Mouse (Mus musculus) ovary, postnatal 36 days (tissue): ENCODE data around the gene Taok3.

Source experiments
- DNase-seq: peaks from one replicate; pipeline ENCODE4 v3.0.0; 2022; ENCODE audit warnings: low spot score, mixed read lengths

Gene Taok3

DNA sequence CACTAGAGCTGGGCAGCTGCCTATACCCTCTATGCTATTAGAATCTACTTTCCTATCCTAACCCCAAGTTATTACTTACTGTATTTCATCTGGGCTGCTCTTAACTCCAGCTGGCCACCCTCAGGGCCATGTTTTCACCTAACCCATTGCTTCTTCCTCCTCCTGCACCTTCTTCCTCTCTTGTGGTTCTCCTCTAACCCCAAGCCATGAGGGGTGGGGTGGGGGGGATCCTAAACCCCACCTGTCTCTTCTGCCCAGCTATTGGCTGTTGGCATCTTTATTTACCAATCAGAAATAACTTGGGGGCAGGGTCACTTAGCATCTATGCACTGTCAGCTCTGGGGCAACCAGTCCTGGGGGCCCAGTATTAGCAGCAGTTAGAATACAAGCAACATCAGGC is 26.2 kb downstream of the Taok3 start:
- no peak for DNase-seq

DNA sequence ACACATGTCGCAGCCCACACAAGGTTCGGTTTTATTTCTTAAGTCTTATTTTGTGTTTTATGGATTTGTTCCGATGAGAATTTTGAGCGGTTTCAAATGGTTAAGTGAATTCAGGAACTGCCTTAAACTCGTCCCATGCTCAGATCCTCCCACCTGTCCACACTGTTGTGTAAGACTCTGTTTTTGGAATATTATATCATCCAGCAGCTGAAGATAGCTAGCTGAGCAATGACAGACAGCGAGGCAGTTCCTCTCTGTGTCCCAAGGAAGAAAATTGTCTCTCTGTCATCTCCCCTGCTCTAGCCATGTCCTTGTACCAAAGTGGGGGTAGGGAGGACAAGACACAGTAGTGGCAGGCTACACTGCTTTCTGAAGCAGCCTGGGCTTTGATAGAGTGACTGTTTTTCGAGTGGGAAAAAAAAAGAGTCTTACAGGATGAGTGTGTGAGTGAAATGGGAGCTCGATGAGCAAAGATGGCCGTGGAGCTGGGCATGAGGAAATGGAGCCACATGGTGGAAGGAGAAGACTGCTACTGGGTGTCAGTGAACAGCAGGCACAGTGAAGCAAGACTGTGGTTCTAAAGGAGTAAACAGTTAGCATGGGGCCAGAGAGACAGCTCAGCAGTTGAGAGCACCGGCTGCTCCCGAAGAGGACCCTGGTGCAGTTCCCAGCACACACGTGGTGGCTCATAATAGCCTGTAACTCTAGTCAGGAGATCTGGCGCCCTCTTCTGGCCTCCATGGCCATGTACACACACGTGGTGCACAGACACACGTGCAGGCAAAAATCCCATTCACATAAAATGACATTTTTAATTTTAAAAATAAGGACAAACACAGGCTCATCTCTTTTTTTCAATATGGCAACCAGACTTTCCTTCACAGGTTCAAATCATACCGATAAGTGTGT is 27.5 kb downstream of the Taok3 start:
- DNase-seq = no peak

DNA sequence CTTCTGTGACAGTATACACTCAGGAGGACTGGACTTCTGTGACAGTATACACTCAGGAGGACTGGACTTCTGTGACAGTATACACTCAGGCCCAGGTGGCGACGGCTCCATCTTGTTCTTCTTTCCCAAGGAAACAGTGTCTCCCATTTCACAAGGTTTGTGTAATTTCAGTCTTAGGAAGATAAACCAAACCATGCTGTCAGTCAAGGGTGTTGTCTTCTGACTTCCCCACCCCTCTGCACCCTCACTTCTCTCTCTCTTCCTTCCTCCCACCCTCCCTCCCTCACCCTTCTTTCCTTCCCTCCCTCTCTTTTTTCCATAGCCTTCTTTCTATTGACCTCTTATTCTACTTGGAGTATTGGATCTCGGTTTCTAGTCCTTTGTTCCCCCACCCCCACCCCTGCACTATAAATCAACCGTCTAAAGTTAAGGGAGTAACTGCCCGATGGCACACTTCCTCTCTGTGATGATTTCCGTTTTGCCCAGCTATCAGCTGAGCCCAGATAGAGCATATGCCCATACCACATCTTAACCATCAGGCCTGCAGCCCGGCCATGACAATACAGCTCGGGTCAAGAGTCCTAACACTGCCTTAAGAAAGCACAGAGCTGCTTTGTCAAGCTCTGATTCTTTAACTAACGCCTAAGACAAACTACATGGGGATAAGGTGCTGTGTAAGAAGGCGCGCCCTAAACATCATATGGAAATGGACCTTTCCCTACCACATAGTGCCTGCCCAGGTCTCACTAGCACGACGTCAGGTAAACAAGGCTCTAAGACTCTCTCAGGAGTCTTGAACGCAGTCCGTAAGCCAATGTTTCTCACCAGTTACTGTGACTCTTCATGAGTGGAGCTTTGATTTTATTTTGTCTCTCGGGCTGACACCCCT is 29.4 kb downstream of the Taok3 start:
- DNase-seq = no peak

DNA sequence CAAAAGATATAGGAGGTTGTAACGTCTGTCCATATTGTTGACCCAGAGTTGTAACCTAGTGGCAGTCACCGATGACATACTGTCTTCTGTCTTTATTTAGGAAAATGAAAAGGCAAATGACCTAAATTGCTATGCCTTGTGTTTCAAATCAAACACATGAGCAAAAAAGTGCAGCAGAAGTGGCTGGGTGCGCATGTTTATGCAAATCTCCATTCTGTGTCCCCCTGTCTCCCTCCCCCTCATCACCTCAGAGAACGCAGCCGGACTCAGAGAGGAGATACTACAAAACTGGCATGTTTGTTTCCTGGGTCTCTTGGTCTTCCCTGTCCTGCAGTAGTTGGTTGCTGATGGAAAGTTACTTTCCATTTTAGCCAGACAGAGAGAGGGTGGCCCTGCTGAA is 30.1 kb downstream of the Taok3 start:
- DNase-seq = no peak

DNA sequence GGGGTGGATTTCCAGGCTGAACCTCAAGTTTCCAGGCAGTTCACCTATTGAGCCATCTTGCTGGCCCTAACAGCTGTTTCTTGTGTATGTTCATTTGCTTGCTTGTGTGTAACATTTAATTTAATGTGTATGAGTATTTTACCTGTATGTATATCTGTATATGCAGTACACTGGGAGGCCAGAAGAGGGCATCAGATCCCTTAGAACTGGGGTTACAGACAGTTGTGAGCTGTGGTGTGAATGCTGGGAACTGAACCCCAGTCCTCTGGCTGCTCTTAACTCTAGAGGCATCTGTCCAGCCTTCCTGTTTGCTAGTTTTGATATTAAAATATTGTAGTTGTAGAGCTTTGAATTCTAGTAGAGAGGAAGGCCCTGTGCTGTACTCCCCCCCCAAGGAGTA is 33.0 kb downstream of the Taok3 start:
- DNase-seq = no peak

DNA sequence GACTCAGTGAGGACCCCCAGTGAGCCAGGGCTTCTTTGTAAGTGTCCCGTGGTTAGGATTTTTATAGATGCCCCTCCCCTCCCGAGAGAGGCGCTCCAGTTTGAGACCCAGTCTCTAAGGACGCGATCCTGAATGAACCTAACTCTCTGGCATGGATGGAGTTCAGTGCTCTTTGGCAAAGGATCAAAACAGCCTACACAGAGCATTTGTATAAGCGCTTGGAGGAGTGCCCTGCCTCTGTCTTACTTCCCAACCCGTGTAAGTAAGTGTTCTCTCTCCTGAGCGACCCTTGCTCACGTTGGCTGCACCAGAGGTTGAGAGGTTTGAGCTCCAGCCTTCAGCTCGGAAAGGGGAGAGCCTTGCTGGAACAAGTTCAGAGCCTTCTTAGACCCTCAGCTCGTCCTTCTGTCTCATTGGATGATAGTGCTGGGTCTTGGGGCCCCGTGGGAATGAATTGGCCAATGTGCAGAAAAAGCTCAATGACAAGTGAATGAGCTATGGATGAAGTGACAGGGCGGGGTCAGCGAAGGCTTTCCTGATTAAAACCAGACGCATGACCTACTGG is 33.7 kb downstream of the Taok3 start:
- no peak for DNase-seq

DNA sequence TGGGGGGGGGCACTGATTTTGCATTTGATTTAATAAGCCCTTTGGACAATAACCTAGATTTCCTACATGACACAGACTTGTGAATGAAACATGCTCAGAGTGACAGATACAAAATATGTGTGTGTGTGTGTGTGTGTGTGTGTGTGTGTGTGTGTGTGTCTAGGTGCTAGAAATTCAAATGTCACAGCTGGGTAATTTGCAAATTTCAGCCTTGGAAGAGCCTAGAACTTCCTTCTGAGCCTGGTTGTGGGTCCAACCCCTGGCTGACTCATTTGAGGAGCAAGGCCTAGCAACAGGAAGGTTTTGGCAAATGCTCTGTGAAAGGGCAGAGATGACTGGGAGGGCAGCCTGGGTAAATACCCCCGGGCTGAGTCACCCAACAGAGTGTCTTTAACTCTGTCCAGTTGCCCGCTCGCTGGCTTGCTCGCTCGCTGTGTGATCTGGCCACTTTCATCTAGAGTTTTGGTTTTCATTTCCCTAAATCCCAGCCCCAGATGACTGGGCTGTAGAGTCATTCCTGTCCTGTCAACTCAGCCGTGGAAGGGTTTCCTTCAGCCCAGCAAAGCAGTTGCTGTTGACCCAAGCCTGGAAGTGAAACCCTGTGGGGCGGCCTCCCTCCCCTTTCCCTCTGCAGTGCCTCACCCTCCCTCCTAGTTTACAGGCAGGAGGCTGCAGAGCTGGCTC is 38.5 kb downstream of the Taok3 start:
- peak; percentile 33 for DNase-seq

DNA sequence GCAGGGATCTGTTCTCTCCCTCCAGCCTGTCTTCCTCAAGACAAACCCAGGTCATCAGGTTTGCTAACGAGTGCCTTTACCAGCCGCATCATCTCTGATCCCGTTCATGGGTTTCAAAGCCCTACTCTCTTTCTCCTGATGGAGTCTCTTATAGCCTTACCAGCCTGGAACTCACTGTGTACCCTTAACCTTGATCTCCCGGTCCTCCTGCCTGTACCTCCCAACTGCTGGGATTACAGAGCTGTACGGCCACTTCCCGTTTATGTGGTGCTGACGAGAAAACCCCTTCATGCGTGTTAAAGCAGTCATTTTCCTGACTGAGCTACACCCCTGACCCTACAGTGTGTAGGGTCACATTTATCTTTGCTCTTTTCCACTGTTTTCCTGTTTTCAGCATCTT is 39.4 kb downstream of the Taok3 start:
- no peak for DNase-seq

DNA sequence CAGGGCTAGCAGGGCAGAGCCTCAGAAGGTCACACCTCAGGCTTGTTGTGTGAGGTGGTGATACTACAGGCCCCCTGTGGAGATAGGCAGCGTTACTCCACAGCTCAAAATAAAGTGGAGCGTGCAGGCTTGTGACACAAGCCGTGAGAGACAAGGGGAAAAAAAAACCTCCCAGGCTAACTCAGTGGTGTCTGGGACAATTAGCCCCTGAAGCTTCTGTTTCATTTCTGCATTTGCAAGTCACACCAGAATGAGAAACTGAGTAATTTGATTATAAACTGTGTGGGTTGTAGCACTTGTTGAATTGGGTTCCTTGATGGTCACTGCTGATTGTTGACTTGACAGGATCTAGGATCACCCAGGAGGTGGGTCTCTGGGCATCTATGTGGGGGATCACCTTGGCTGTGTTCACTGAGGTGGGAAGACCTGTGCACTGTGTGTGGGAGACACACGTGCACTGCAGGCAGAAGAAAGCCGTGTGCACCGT is 39.9 kb downstream of the Taok3 start:
- no peak for DNase-seq

DNA sequence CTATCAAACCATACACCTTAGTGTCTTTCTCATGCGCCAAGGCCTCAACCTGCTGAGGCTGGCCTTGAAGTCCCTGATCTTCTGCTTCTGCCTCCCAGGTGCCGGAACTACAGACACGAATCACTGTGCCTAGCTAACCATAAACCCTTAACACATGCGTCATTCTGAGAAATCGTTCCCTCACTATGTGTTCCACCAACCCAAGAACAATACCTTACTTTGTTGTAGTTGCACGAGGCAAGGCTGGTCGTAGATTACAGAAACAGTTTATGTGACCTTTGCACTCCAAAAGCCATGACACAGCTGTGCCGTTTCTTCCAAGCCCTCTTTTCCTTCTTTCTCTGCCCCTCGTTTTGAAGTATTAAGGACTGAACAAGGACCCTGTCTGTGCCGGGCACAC is 40.6 kb downstream of the Taok3 start:
- no peak for DNase-seq

DNA sequence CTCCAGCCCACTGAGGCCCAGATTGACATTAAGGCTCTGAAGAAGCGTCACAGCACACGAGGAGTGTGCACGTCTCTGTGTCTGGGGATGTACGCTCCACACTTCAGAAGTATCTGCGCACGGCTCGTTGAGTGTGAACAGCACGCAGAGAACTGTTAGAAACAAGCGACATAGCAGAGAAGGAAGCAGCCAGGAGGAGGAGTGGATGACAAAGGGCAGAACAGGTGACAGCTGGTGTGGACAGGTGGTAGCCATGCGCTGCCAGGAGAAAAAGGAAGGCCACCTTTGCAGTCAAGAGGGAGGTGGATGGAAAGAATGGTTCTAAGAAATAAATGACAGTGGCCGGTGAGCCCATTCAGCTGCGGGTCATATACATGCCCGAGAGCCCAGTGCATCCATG is 43.9 kb downstream of the Taok3 start:
- DNase-seq = no peak

DNA sequence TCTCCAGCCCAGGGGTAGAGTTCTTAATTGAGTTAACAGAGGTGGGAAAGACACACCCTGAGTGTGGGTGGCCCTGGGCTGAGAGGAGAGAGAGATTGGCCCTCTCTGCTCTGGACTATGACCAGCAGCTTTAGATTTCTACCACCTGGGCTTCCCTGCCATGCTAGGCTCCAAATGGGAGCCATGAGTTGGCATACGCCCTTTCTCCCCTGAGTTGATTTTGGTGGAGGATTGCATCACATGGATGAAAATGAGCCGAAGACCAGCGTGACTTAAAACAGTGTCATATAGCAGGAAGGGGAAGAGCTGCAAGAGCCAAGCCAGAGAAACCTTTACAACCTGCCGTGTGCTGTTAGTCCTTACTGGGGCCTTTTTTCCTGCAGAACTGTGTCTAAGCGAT is 44.6 kb downstream of the Taok3 start:
- DNase-seq = no peak

DNA sequence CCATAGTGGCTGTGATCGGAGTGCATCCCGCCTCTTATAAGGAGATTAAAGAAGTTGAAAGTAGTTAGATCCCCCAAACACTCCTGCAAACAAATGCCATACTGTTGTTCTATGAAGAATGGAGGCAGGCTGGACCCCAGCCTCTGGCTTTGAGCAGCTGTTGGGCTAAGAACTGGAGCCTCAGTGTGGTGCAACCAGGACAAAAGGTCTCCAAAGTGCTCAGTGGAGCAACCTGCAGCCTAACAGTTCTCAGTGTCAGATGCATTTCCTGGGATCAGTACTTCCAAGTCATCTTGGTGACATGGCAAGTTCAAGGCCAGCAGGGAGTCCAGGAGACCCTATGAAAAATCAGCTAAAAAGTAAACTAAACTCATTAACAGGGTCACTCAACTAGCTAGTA is 45.0 kb downstream of the Taok3 start:
- no peak for DNase-seq

DNA sequence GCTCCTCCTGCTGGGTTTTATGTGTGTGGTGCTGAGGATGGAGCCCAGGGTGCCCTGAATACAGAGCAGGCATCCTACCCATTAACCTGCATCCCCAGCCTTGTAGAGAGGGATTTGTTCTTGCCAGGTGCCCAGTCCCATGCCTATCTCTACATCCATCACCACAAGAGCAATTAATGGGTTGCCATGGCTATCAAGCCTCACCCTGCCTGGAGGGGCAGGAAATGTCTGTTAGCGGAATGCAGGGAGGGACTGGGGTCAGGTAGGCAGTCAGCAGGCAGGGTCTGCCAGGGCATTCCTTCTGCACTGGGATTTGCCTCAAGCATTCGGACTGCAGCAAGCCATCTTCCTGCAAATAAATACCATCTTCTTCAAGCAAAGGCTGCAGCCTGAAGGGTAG is 46.0 kb downstream of the Taok3 start:
- no peak for DNase-seq

DNA sequence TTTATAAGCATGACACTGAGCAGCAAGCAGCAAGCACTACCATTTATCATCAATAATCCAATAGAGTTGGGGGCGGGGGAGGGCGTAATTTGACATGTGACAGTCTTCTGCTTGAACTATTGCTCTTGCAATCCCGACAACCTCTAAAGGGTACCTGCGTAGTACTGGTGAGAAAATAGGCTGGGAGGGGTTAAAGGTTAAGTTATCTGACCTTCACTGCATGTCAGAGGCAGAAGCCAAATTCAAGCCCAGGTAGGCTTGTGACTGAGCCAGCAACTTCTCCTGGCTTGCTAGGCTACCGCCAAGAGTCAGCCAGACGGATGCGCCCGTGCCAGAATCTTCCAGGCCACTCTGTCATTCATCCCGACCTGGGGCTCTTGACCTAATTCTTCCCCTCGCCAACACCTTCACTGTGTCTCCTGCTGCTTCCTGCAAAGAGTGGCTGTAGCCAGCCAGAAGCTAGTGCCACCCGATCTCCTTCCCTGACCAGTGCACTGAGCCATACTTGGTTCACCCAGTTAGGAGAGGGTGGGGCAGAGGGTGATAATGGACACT is 47.0 kb downstream of the Taok3 start:
- DNase-seq = no peak

DNA sequence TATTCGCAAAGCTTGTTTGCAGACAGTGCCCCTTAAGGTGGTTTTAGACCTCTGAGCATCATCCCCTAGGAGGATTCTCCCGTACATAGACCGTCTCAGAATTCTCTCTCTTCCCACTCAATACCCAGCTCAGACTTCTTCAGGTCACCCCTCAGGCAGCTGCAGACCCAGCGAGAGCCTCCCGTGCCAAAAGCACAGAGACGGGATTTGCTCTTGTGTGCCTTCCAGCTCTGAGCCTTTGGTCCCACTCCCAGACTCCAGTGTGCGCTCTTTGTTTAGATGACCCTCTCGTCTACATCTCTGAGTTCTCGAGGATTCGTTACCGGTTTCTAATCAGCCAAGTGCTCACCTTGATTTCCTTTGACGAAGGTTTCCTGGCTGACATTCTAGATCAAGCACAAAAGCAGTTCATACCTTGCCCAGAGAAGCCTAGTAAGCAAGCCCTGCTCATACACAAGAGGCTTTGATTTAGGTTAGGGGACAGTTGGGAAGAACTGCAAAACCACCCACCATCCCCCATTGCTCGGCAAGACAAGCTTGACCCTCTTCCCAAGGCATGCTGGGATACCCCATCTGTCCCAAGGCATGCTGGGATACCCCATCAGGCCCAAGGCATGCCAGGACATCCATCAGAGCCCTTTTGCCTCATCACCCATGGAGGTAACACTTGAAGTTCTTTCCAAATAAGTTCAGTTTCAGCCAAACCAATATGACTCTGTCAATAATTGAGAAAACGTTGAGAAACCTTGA is 48.6 kb downstream of the Taok3 start:
- no peak for DNase-seq

DNA sequence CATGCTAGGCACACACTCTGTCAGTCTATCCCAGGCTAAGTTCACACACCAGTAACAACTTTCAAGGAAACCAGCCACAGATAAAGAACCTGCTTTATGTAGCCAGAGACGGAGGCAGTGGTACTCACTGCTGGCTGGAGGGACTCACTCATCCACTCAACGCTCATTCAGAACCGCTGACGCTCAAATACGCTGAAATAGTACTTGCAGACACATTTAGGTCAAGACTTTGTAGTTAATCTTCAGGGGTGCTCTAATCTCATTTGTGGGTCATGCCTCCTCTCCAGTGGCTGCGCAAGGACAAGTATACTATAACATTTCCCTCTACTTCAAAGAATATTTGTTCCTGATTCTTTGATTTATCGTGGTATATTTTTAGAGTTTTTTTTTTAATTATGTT is 54.1 kb downstream of the Taok3 start:
- no peak for DNase-seq

DNA sequence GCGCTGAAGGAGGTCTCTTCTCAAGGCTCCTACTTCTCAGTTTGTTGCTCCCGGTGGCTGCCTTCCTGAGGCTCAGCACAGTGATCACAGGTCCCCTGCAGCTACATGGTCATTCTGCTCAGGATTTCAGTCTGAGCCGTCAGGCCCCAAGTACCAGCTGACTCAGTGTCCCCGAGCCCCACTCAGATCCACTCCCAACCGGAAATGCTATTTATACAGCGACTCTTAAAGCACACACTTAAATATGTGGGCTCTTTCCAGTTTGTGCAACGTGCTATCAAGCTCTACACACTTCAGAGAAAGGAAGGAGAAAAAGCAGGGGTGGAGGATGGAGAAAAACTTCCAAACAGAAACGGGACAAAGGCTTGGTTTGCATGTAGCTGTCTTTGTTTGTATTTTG is 56.0 kb downstream of the Taok3 start:
- no peak for DNase-seq

DNA sequence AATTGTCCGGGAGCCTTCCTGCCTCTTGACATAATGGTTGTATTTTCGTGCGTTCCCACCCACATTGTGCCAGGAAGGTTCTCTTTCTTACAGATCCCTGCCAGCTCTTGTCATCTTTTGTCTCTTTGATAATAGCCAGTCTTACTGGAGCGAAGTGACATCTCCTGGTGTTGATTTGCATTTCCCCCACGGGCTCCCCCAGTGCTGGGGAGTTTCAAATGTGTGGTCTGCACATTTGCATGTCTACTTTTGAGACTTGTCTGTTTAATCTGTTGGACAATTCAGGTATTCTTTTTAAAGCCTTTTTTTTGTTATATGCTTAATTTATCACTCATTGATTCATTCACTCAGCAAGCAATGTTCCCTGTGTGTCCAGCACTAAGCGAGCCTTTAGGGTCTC is 58.1 kb downstream of the Taok3 start:
- no peak for DNase-seq

DNA sequence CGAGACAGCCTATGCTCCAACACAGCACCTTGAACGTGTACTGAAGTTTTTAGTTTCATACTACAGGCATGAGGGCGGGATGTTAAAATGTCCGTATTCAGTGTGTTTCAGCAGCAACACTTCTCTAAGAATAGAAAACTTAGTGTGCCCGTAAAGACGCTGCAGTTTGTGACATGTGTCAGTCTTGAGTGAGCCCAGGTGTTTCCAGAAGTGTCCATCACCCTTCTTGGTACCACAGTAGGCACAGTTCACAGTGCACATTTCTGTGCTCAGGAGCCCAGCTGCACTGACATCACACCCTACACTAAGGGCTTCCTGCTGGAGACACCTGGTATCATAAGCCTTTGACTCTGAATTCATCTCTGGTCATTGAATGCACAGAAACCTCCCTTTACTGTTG is 58.6 kb downstream of the Taok3 start:
- DNase-seq = no peak

DNA sequence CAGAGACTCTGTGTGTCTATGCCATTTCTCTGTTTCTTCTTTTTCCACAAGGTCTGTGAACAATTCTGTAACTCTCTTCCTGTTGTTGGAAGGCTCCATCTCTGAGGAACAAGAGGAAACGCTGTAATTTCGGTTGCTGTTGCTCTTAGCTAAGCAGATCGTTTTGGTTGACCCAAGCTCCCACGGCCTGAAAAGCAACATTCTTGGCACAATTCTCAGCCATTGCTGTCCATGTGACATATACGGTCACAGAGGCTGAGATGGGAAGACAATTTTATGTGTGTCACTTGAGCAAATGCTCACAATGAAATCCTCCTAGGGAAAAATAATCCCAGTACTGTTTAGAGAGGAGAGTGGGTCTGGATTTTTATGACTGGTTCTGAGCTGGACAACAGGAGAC is 62.0 kb downstream of the Taok3 start:
- DNase-seq = no peak
